Mouse (Mus musculus): Measurements from ENCODE around the gene Itgb3. TPM values are rescaled to one million over a fixed set of nuclear protein-coding genes. Genes with fewer than 3 reads are reported as not detected.

Gene Itgb3
- polyA plus RNA-seq, 1 experiment from 2014 or later: 5.2 TPM

DNA sequence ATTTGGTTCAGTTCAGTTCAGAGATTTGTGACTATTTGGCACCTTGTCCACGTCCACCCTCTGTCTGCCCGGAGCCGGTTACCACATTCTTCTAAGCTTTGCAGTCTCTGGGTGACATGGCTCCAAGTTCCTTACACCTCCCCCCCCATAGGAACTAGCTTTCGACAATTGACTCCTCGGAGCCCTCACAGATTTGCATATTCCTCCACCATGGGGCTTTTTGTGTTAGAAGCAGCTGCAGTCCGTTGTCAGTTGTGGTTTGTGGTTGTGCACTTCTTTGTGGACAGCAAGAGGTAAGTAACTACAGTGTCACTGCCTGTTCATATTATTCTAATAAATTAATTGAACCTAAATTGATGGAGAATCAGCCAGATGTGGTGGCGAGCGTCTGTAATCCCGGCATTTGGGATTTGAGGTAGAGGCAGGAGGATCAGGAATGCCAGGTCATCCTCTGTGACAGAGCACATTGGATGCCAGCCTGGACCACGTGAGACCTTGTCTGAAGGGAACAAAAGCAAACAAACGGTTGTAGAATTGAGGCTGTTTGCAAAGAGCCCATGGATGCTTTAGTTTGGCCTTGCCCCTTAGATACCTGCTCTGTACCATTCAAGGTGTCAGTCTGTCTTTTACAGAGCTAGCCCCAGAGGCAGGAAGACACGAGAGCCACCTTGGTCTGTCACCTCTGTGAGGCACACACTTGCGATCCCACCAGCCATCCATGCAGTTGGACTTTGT, 25.0 kb upstream of the Itgb3 start:
- H3K9ac ChIP-seq: no peak overlapping the region
- H3K27ac ChIP-seq (replicated peaks): no peak overlapping the region

DNA sequence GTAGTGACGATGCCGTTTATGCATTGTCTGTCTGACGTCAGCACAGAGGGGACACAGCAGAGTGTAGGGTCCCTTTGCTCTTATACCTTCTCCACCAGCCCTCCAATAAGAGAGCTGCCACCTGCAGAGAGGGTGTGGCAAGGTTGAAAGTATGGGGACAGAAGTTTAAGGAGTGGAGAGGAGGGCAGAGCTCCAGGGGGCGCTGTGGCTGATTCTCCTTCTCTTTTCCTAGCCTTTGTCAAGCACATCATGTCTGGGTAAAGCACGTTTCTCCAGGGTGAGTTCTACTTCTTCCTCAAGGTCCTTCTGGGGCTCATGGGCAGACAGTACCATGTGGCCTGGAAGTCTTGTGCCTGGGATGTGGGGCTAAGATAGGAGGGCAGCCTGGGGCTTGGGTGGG, 22.3 kb upstream of the Itgb3 start:
- Histone ChIP-seq H3K27me3 (no peaks in the 10 kb centered on the region), H3K4me2 (replicated peaks) (no peak overlapping the region), H3K9me3 (replicated peaks) (no peaks in the 10 kb centered on the region), H3K9ac (no peak overlapping the region), H3K4me1 (0 out of 2 replicates have a peak, but pooled peaks cover 7% of the 10 kb centered on the region), H3K36me3 (no peaks in the 10 kb centered on the region), H3K4me3 (replicated peaks) (no peak overlapping the region), H3K27ac (replicated peaks) (no peak overlapping the region)
- no peak for ATAC-seq (ENCODE audit: insufficient number of reproducible peaks, low FRiP score, low TSS enrichment, low read depth)
- WGBS: 77% methylated on average over 5 of the region's 5 CpGs

More for the DNA sequence above, 25.0 kb upstream of the Itgb3 start:
- 0 out of 2 replicates have a peak, but pooled peaks cover 7% of the 10 kb centered on the region for H3K4me1 ChIP-seq
- no peaks in the 10 kb centered on the region for H3K9me3 ChIP-seq (replicated peaks)
- ATAC-seq (ENCODE audit: insufficient number of reproducible peaks, low FRiP score, low TSS enrichment, low read depth): no peak
- WGBS: 63% methylated on average over 13 of the region's 13 CpGs
- H3K27me3 ChIP-seq: no peaks in the 10 kb centered on the region
- H3K36me3 ChIP-seq: no peaks in the 10 kb centered on the region
- no peak overlapping the region for H3K4me2 ChIP-seq (replicated peaks)
- H3K4me3 ChIP-seq (replicated peaks): no peak overlapping the region

DNA sequence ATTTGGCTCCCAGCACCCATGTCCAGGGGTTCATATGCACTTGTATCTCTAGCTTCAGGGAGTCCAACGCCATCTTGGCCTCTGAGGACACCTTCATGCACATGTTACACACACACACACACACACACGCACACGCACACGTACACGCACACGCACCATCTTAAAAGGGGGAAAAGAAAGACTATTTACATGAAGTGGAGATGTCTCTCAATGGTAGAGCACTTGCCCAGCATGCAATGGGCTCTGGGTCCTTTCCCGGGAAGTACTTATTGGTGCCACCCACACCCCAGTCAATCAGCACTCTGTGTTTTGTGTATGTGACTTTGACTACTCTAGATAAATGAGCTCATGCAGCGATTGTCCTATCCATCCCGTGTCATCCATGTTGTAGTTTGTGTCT, 19.9 kb upstream of the Itgb3 start:
- H3K4me2 ChIP-seq (replicated peaks): no peak overlapping the region
- H3K9me3 ChIP-seq (replicated peaks): no peaks in the 10 kb centered on the region
- no peaks in the 10 kb centered on the region for H3K4me1 ChIP-seq
- WGBS: 95% methylated on average over 9 of the region's 9 CpGs
- no peak overlapping the region for H3K4me3 ChIP-seq (replicated peaks)
- H3K27me3 ChIP-seq: no peaks in the 10 kb centered on the region
- no peaks in the 10 kb centered on the region for H3K36me3 ChIP-seq
- H3K9ac ChIP-seq: no peak overlapping the region
- H3K27ac ChIP-seq (replicated peaks): no peak overlapping the region
- no peak for ATAC-seq (ENCODE audit: insufficient number of reproducible peaks, low FRiP score, low TSS enrichment, low read depth)

DNA sequence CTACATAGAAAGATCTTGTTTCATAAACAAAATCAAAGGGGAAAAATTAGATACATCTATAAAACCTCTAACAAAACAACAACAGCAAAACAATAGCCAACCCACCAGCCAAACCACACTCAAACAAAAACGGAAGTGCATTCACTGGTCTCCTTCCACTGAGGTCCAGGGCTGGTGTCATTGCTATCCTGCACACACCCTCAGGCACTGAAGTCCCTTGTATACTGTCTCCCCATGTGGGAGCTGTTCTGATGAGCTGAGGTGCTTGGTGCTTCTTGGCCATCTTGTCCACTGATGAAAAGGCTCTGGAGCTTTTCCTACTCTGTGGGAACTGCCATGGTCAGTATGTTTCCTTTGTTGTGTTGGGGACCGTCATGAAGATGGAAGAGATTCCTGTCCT, 19.3 kb upstream of the Itgb3 start:
- Histone ChIP-seq H3K9ac (no peak overlapping the region), H3K9me3 (replicated peaks) (no peaks in the 10 kb centered on the region), H3K4me1 (no peaks in the 10 kb centered on the region), H3K4me3 (replicated peaks) (no peak overlapping the region), H3K27ac (replicated peaks) (no peak overlapping the region), H3K36me3 (no peaks in the 10 kb centered on the region), H3K4me2 (replicated peaks) (no peak overlapping the region), H3K27me3 (no peaks in the 10 kb centered on the region)
- 92% methylated on average over 2 of the region's 2 CpGs for WGBS
- no peak for ATAC-seq (ENCODE audit: insufficient number of reproducible peaks, low FRiP score, low TSS enrichment, low read depth)

DNA sequence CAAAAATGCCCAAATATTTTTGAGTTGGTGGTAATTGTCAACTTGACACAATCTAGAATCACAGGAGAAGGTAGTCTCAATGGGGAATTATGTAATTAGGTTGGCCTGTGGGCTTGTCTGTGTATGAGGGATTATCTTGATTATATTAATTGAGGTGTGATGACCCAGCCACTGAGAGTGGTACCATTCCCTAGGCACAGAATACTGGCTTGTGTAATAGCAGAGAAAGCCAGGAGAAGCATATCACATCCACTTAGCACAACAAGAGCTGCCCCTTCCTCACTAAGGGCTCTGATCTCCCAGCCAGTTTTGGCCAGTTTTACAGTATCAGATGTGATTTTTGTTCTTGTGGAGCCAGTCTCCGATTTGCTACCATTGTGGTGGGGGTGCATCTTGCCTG, 18.2 kb upstream of the Itgb3 start:
- Histone ChIP-seq H3K9me3 (replicated peaks) (no peaks in the 10 kb centered on the region), H3K4me1 (no peaks in the 10 kb centered on the region), H3K27ac (replicated peaks) (no peak overlapping the region), H3K4me2 (replicated peaks) (no peak overlapping the region), H3K4me3 (replicated peaks) (no peak overlapping the region), H3K36me3 (no peaks in the 10 kb centered on the region), H3K27me3 (no peaks in the 10 kb centered on the region), H3K9ac (no peak overlapping the region)
- 69% methylated on average over 1 of the region's 1 CpGs for WGBS
- no peak for ATAC-seq (ENCODE audit: insufficient number of reproducible peaks, low FRiP score, low TSS enrichment, low read depth)

DNA sequence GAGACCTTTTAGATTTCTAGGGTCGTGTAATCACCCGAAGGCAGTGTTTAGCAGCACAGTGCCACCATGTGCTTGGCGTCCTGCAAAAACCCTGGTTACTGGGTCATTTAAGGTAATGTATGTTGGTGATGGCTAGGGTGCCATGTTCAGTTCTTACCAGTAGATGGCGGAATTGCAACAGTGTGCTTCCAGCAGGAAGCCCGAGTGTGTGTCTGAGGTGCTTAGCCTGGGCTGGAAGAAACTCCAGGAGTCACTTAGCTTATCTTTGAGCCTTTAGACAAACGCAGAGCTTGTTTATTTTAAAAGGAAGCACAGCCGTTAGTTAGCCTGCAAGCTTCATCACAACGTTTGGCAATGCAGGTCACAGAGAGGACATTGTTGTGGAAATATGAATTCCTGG, 17.7 kb upstream of the Itgb3 start:
- peak; percentile 69 for ATAC-seq (ENCODE audit: insufficient number of reproducible peaks, low FRiP score, low TSS enrichment, low read depth)
- H3K4me2 ChIP-seq (replicated peaks): no peak overlapping the region
- no peak overlapping the region for H3K9ac ChIP-seq
- no peak overlapping the region for H3K4me3 ChIP-seq (replicated peaks)
- no peaks in the 10 kb centered on the region for H3K27me3 ChIP-seq
- no peak overlapping the region for H3K27ac ChIP-seq (replicated peaks)
- H3K4me1 ChIP-seq: 0 out of 2 replicates have a peak, but pooled peaks cover under 1% of the 10 kb centered on the region
- H3K9me3 ChIP-seq (replicated peaks): no peaks in the 10 kb centered on the region
- 2% methylated on average over 8 of the region's 8 CpGs for WGBS
- no peaks in the 10 kb centered on the region for H3K36me3 ChIP-seq

DNA sequence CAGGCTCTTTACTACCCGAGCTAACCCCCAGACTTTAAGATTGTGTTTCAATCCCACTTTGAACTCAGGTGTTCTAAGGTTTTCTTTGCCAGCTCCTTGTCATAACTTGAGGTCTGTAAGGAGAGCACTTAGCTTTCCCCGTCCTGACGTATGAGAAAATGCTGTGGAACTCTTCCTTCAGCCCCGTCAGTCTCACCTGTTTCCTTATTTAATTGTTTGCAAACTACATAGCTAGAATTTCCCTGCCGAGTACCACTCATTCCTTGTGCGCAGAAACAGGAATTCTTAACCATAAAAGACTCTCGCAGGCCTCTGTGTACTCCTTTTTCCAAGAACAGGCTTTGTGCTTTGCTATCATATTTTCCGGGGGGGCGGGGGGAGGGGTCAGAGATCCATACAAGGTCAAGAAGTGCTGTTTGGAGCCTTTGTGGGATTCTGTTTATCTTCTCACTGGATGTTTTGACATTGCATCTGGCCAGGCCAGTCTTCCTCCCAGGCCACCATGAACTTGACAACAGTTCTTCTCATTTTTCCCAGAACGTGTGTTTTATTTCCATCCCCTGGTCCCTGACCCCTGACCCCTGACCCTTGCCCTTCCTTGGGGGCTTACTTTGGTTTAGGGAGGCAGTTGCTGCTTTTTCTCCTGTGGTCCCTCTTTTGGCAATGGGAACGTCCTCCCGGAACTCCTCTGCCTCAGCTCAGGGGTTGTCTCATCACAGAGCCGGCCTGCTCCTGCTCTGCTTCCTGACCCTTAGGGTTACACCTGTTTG, 15.5 kb upstream of the Itgb3 start:
- H3K4me2 ChIP-seq (replicated peaks): no peak overlapping the region
- H3K27me3 ChIP-seq: no peaks in the 10 kb centered on the region
- H3K9ac ChIP-seq: no peak overlapping the region
- H3K27ac ChIP-seq (replicated peaks): no peak overlapping the region
- no peaks in the 10 kb centered on the region for H3K9me3 ChIP-seq (replicated peaks)
- H3K36me3 ChIP-seq: no peaks in the 10 kb centered on the region
- 52% methylated on average over 13 of the region's 13 CpGs for WGBS
- no peak overlapping the region for H3K4me3 ChIP-seq (replicated peaks)
- no peak for ATAC-seq (ENCODE audit: insufficient number of reproducible peaks, low FRiP score, low TSS enrichment, low read depth)
- H3K4me1 ChIP-seq: 0 out of 2 replicates have a peak, but pooled peaks cover 4% of the 10 kb centered on the region

DNA sequence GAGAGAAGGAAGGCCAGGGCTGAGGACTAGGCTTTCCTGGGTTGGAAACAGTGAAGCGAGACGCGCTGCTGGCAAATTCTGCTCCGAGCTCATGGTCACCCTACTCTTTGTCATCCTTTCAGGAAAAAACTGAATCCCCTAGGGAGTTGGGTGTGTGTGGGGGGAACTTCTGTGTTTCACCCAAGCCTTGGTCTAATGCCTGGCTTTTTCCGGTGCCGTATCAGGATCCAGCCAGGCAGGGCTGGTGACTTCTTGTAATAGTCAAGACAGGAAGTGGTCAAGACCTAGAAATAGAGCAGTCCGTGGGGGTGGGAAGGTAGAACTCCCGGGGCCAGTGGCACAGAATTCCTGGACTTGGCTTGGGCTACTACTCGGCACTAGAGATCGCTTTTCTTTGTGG, 11.4 kb upstream of the Itgb3 start:
- 75% methylated on average over 10 of the region's 10 CpGs for WGBS
- H3K36me3 ChIP-seq: no peaks in the 10 kb centered on the region
- 0 out of 2 replicates have a peak, but pooled peaks cover 4% of the 10 kb centered on the region for H3K4me1 ChIP-seq
- H3K4me3 ChIP-seq (replicated peaks): no peak overlapping the region
- H3K27ac ChIP-seq (replicated peaks): no peak overlapping the region
- no peak for ATAC-seq (ENCODE audit: insufficient number of reproducible peaks, low FRiP score, low TSS enrichment, low read depth)
- H3K27me3 ChIP-seq: no peaks in the 10 kb centered on the region
- no peak overlapping the region for H3K9ac ChIP-seq
- no peak overlapping the region for H3K4me2 ChIP-seq (replicated peaks)
- no peaks in the 10 kb centered on the region for H3K9me3 ChIP-seq (replicated peaks)

DNA sequence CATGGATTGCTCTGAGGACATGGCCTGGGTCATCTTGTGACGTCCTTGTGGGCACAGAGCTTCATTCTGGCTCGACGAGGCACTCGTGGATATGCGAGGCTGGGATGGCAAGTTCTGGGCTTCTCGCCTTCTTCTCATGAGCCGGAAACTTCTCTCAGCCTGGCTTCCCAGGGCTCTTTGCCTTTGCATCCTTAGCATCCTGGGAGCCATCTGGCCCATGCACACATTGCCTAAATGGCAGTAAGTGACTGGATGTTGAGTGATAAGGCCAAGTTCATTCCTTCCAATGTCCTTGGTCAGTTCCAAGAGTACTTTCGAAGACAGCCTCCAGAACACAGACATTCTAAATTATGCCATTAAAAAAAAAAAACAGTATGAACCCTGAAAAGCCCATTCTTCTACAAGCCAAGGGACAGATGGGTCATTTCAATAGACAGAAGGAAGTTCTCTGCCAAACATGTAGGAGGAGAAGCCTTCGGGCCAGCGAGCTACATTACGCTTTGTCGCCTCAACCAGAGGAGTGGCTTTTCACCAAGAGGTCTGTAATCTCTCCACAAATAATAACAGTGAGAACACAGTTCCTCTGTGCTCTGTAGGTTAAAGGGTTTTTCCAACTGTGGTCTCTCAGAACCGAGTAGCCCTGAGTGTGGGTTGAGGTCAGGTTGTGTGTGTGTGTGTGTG, 8.4 kb upstream of the Itgb3 start:
- no peaks in the 10 kb centered on the region for H3K36me3 ChIP-seq
- H3K27ac ChIP-seq (replicated peaks): no peak overlapping the region
- no peak for ATAC-seq (ENCODE audit: insufficient number of reproducible peaks, low FRiP score, low TSS enrichment, low read depth)
- H3K27me3 ChIP-seq: no peaks in the 10 kb centered on the region
- WGBS: 84% methylated on average over 13 of the region's 13 CpGs
- H3K4me3 ChIP-seq (replicated peaks): no peak overlapping the region
- H3K4me2 ChIP-seq (replicated peaks): no peak overlapping the region
- no peak overlapping the region for H3K9ac ChIP-seq
- H3K9me3 ChIP-seq (replicated peaks): no peaks in the 10 kb centered on the region
- H3K4me1 ChIP-seq: 0 out of 2 replicates have a peak, but pooled peaks cover 4% of the 10 kb centered on the region

DNA sequence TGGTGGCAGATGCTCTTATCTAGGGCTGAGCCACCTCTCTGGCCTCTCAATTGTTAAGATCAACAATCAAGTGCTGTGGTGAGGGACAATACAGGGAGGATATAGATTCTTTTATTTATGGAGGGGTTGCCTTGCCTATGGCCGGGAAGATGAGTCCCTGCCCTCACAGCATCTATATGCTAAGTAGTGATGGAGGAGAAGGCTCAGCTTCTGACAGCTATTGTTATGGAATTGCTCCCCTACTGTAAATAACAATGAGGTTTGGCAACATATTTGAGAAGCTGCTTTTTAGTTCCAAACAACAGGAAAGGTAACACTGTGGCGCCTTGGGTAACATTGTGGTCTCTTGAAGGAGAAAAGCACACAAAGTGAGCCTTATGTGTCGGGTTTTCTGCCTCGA, 7.1 kb upstream of the Itgb3 start:
- no peaks in the 10 kb centered on the region for H3K4me1 ChIP-seq
- H3K4me2 ChIP-seq (replicated peaks): no peak overlapping the region
- H3K9ac ChIP-seq: no peak overlapping the region
- no peaks in the 10 kb centered on the region for H3K9me3 ChIP-seq (replicated peaks)
- ATAC-seq (ENCODE audit: insufficient number of reproducible peaks, low FRiP score, low TSS enrichment, low read depth): no peak
- 36% methylated on average over 4 of the region's 4 CpGs for WGBS
- no peak overlapping the region for H3K27ac ChIP-seq (replicated peaks)
- no peaks in the 10 kb centered on the region for H3K36me3 ChIP-seq
- H3K4me3 ChIP-seq (replicated peaks): no peak overlapping the region
- no peaks in the 10 kb centered on the region for H3K27me3 ChIP-seq

DNA sequence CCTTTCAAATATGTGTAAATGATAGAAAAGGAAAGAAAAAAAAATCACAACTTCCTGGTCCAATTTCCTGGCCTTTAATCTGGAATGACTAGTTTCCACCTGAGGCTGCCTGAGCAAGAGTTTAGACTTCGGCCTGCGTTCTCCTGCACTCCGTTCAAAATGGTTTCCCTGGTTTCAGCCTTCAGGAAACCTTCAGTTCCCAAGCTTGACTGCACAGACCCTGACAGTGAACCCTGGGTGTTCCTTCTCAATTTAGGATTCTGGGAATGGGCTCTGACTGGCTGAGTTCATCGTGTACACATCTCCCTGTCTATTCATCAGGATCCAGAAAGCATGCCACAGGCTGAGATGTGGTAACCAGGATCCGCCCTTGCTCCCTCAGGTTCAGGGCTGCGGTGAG, 3.6 kb upstream of the Itgb3 start:
- no peaks in the 10 kb centered on the region for H3K36me3 ChIP-seq
- H3K4me2 ChIP-seq (replicated peaks): no peak overlapping the region
- no peaks in the 10 kb centered on the region for H3K9me3 ChIP-seq (replicated peaks)
- H3K4me1 ChIP-seq: peaks cover 15% of the 10 kb centered on the region
- H3K4me3 ChIP-seq (replicated peaks): no peak overlapping the region
- H3K27me3 ChIP-seq: peaks cover 12% of the 10 kb centered on the region; the same call in 1 of the 2 replicates
- 56% methylated on average over 6 of the region's 6 CpGs for WGBS
- ATAC-seq (ENCODE audit: insufficient number of reproducible peaks, low FRiP score, low TSS enrichment, low read depth): no peak
- H3K9ac ChIP-seq: no peak overlapping the region
- no peak overlapping the region for H3K27ac ChIP-seq (replicated peaks)

All from embryonic facial prominence, embryonic 15.5 days (tissue).